Mouse (Mus musculus) bone marrow macrophage, adult 2 months (primary cell): Measurements from ENCODE around the gene Plekho2.

Experiments
- CTCF ChIP-seq: IDR thresholded peaks from 2 replicates; pipeline ENCODE4 v1.5.1; 2012; ENCODE audit warnings: low read depth, mild to moderate bottlenecking, low read length, moderate library complexity
- POLR2A ChIP-seq: IDR thresholded peaks from 2 replicates; pipeline ENCODE4 v1.6.1; 2012; ENCODE audit warnings: mild to moderate bottlenecking, low read depth, low read length, borderline replicate concordance

DNA sequence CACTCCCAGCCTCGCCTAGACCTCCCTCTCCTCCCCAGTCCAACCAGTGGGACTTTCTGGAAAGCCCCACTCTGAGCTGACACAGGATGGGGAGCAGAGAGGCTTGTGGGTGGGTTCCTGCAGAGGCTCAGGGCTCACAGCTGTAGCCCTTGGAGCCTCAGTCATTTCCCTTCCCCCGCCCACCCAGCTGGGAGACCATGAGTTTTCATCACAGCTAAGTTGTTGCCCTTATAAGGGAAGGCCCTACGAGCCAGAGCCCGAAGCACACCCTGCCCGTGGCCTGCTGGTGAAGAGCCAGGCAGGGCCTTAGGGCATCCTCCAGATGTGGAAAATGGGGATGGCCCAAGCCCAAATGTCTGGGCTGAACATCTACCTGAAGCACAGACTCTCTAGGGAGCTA is 28.8 kb downstream of the Plekho2 start:
- no peak for TF ChIP-seq CTCF
- 0 out of 2 replicates have a peak, but pooled peaks have one; percentile 34 for TF ChIP-seq POLR2A
